Comparison of ENCODE assay signal across 9 mouse cellular contexts in genomic region chr14:25753021-25753420, GRCm38 (mm10). TPM values are rescaled to one million over a fixed set of nuclear protein-coding genes. Genes with fewer than 3 reads are reported as not detected.
DNase-seq lines count a peak whose midpoint lies in the region.
"Had no signal": no experiment of that assay in that cellular context is flagged by ENCODE, and none has a peak within 500 bp of the region (broad histone marks: within the 10 kb centered on the region; RNA-seq: fewer than 3 reads in every experiment).

No protein-coding gene starts in this region.

- peak; percentile 19 for DNase-seq in cerebellum, adult 11-12 months
- DNase-seq in cerebellum, postnatal 4 days (ENCODE audit: low spot score in 2 of 2): no peak
- DNase-seq in layer of hippocampus, adult 8-10 months (ENCODE audit: low spot score in 2 of 2): peak; percentile 63 to 65
- no peak for DNase-seq in layer of hippocampus, postnatal 25 days (ENCODE audit: extremely low spot score in 1 of 2, low spot score in 1 of 2)
- DNase-seq in gastrocnemius, postnatal 25 days: peak; percentile 86
- DNase-seq in lung, postnatal 10 days: peak; percentile 80
- DNase-seq in embryo, embryonic 9.5 days (ENCODE audit: extremely low spot score): no peak
- DNase-seq in T-cell, adult 2 months (ENCODE audit: low spot score): no peak
- DNase-seq: thymus, postnatal 25 days had no signal

RNA-seq across cellular contexts. Expression of gene Zcchc24, which starts 15.8 kb away (rescaled TPM):
- total RNA-seq in layer of hippocampus, adult 8-10 months (2022): 10 to 100 TPM; 60.5 to 69.2 (median 63.8) TPM
- total RNA-seq in layer of hippocampus, postnatal 25 days (2021): 10 to 100 TPM; 56.1 to 59.0 TPM
- total RNA-seq in gastrocnemius, postnatal 25 days (2021): 10 to 100 TPM; 41.5 to 45.0 TPM

RNA-seq across cellular contexts. Expression of gene Ppif, which starts 59.1 kb away (rescaled TPM):
- 10 to 100 TPM; 25.5 to 30.6 (median 27.9) TPM for total RNA-seq in layer of hippocampus, adult 8-10 months (2022)
- 10 to 100 TPM; 26.0 to 27.7 TPM for total RNA-seq in layer of hippocampus, postnatal 25 days (2021)
- 10 to 100 TPM; 39.9 to 51.1 TPM for total RNA-seq in gastrocnemius, postnatal 25 days (2021)

Comparison
In these comparisons a context has a peak if more than half of its experiments do, and no peak if none do; other contexts are left out.
1. DNase-seq: peak in cerebellum, adult 11-12 months (single experiment), layer of hippocampus, adult 8-10 months (2 of 2), gastrocnemius, postnatal 25 days (single experiment) and lung, postnatal 10 days (single experiment); none in cerebellum, postnatal 4 days (0 of 2), layer of hippocampus, postnatal 25 days (0 of 2), embryo, embryonic 9.5 days (single experiment) and T-cell, adult 2 months (single experiment).